Mouse (Mus musculus) megakaryocyte progenitor cell, adult 5-6 weeks (primary cell): ENCODE measurements around the gene Oaz1. TPM values are rescaled to one million over a fixed set of nuclear protein-coding genes. Genes with fewer than 3 reads are reported as not detected.

ENCODE experiments used
- ATAC-seq: replicated peaks from 2 replicates; pipeline ENCODE4 v1.8.0; 2016; ENCODE audit warnings: mild to moderate bottlenecking, moderate TSS enrichment, inconsistent platforms; ENCODE audit not compliant: poor library complexity
- total RNA-seq, 2 experiments: library from RNA; stranded (forward) in 1 of 2; stranded (reverse) in 1 of 2; fragments of 157-497, 149-512 nt in 1 of 2; fragments of 200-1000 nt in 1 of 2; gene quantifications; 2 replicates each; pipeline versions ENCODE4 v1.2.3 to v1.2.4; 2015 to 2017

Gene Oaz1
- total RNA-seq, 2 experiments from 2014 or later = 291 to 1,276 TPM

DNA sequence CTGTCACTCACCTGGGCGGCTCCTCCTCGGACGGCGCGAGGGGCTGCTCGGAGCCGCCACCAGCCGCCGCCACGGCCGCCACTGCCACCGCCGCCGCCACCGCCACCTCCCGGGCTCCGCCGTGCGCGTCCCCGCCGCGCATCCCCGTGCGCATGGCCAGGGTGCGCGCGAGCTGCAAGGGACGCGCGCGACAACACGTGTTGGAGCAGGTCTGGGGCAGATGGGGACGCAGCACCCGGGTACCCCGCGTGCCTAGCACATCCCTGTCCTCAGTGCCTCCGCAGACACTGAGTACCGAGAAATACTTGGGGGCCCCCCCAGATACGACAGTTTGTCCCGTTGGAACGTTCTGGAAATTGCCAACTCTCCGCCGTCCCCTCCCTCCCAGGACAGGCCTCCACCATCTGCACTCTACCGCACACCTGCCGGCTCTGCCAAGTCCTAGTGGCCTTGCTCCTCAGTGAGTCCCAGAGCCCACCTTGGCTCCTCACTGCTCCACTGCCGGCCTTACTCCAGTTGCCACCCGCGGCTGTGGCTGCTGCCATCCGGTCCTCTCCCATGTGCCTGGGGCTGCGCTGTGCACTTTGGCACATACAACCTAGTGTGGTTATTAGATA lies 17.6 kb downstream of the Oaz1 start, which contains the start of gene Lingo3:
Gene Lingo3 (minus strand): TSS at position 109 of the 617 bp plus-strand sequence.
- 0 out of 2 replicates have a peak, but pooled peaks have one; percentile 18 for ATAC-seq

DNA sequence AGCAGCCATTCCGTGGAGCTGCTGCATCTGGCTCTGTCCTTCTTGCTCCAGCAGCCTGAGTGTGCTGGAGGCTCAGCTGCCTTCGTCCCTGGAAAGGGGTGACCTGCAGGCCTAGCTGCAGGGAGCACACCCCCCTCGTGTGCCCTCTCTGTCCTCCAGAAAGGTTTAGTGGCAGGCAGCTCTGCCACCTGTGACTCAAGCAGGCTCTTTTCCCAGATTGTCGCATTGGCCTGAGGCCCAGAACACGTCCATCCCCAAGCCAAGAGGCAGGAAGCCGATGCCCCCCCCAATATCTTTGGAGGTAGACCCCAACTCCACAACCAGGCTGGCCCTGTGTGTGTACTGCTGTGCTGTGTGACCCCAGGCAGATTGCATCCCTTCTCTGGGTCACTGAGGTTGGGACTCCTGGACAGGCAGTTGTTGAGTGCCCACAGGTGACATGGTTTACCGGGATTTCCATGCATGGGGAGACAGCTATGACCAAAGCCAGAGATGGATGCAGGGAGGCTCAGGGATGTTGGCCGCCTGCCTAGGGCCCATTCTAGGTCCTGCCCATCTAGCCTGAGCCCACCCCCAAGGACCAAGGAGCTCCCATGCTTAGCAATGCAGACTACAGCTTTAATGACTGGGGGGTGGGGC lies 18.7 kb downstream of the Oaz1 start:
- ATAC-seq = no peak

GRCm38 (mm10) chr10:80845732-80846131 lies 19.3 kb downstream of the Oaz1 start:
- no peak for ATAC-seq

DNA sequence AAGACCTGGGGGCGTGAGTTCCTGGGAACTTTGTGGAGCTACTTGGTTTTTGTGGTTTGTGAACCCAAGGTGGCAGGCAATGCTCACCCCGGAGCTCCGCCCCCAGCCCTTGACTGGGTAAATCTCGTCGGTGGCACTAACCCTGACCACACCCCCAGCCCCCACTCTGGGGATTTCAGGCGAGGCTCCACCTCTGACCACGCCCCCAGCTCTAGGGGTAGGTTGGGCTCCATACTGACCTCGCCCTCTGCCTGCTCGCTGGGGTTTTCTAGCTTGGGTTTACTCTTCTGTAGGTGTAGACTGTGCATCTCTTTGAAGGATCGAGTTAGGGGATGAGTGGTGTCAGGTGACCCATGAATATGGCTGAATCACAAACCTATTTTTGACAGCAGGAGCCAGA lies 22.1 kb downstream of the Oaz1 start:
- peak; percentile 95 for ATAC-seq

GRCm38 (mm10) chr10:80854913-80855748 lies 28.7 kb downstream of the Oaz1 start, which contains the start of the genes Lsm7 and Sppl2b:
Gene Lsm7 (minus strand): TSS chr10:80855209.
Gene Sppl2b (plus strand): TSS chr10:80855275.
- ATAC-seq = peak; percentile 49

DNA sequence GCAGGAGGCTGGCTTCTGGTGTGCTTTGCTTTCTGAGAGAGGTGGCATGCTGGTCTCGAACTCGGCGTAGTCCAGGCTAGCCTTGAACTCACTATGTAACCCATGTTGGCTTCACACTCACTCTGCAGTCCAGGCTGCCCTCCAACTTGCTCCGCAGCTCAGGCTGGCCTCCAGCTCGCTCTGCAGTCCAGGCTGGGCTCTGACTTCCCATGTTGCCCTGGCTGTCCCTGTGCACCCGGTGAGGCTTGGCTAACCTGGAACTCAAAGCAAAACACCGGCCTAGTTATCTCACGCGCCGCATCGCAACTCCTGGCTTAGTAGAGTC lies 29.3 kb downstream of the Oaz1 start:
- no peak for ATAC-seq

GRCm38 (mm10) chr10:80856267-80856666 lies 29.8 kb downstream of the Oaz1 start:
- ATAC-seq = peak; percentile 49

DNA sequence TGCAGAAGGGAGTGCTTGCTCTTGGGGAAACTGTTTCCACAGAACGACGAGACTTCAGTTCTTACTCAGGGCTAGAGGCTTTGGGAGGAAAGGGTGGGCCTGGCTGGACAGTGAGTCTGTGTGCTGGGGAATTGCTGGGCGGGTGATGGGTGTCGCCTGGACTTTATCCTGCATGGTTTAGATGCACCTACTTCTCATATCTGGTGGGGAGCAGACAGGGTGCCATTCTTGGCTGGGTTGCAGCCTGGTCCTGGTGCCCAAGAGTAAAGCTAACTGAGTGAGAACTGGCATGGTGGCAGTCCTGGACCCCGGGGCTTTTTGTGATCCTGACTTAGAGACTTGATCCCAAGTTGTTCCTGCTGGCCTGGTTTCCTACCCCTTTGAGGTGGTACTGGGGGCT lies 30.5 kb downstream of the Oaz1 start:
- ATAC-seq = no peak

DNA sequence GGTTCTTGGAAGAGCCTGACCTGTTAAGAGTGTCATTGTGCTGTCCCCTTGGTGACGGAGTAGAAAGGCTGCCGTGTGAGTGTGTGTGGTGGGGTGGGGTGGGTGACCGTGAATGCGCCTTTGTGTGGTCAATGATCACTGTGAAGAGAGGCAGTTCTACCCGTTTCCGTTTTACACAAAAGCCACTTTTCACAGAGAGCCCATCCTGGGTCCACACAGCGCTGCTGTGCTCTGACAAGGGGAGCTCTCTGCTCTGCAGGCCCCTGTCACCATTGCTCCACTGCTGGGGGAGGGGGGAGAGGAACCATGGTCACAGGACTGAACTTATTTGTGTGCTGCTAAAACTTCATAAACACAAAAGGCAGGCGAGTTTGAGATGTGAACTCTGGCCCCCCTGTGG lies 30.9 kb downstream of the Oaz1 start:
- ATAC-seq = no peak

- ATAC-seq = peak; percentile 12; the same call in 1 of the 2 replicates
Observed at GRCm38 (mm10) chr10:80857848-80858247, 31.4 kb downstream of the Oaz1 start.

GRCm38 (mm10) chr10:80858350-80858935 lies 32.0 kb downstream of the Oaz1 start:
- ATAC-seq = peak; percentile 63

DNA sequence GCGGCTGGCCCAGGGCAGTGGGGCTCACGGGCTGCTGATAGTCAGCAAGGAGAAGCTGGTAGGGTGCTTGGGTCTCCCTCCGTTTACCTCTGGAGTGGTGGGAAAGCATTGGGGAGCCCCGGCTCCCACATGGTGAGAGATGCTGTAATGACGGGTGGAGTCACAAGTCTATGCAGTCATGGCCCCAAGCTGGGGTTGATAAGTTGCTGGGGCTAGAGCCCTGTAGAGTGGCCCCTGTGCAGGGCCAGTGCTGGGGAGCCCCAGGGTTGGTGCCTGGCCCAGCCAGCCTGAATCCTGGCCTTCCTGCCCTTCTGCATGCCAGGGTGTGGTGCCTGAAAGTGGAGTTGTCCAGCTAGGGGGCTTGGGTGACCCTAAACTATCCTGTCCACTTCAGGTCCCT lies 35.8 kb downstream of the Oaz1 start:
- no peak for ATAC-seq

- ATAC-seq = no peak
Observed at GRCm38 (mm10) chr10:80864446-80864845, 38.0 kb downstream of the Oaz1 start.

DNA sequence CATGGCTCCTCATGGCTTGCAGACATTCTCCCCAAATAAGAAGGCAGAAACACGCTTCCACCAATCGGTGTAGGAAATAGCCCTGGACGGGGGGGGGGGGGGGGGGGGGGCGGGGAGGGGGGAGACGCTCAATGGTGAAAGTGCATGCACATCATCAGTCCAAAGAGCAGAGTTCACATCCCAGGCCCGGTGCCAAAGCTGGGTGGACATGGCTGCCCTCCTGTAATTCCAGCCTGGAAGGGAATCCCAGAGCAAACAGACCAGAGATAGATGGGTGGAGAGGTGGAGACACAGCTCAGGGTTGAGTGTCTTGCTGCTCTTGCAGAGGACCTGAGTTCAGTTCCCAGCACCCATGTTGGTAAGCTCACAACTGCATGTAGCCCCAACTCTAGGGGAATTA lies 44.5 kb downstream of the Oaz1 start:
- ATAC-seq = no peak

- 0 out of 2 replicates have a peak, but pooled peaks have one; percentile 7 for ATAC-seq
Observed at GRCm38 (mm10) chr10:80871581-80871980, 45.1 kb downstream of the Oaz1 start, which contains the start of gene Tmprss9. Gene Tmprss9 (plus strand): TSS chr10:80871848.

- no peak for ATAC-seq
Observed at GRCm38 (mm10) chr10:80874035-80874434, 47.6 kb downstream of the Oaz1 start.

- peak; percentile 47 for ATAC-seq
Observed at GRCm38 (mm10) chr10:80876028-80876427, 49.6 kb downstream of the Oaz1 start.

- ATAC-seq = no peak
Observed at GRCm38 (mm10) chr10:80876594-80876993, 50.1 kb downstream of the Oaz1 start.
